Mouse (Mus musculus): ENCODE measurements around the gene Ttyh3. TPM values are rescaled to one million over a fixed set of nuclear protein-coding genes. Genes with fewer than 3 reads are reported as not detected.

Gene Ttyh3
- polyA plus RNA-seq, 1 experiment from 2014 or later: 5.2 TPM

GRCm38 (mm10) chr5:140659607-140660272 is 10.9 kb upstream of the Ttyh3 start:
- H3K36me3 ChIP-seq (replicated peaks; ENCODE audit: insufficient read depth, low read length): no peaks in the 10 kb centered on the region
- WGBS (ENCODE audit: insufficient replicate concordance): 55% methylated on average over 16 of the region's 16 CpGs

GRCm38 (mm10) chr5:140654096-140654845 is 5.4 kb upstream of the Ttyh3 start:
- ATAC-seq (no peak), DNase-seq (no peak)
- Histone ChIP-seq H3K36me3 (replicated peaks; ENCODE audit: insufficient read depth, low read length) (no peaks in the 10 kb centered on the region), H3K27me3 (ENCODE audit: insufficient read depth, low read length) (0 out of 2 replicates have a peak, but pooled peaks cover 4% of the 10 kb centered on the region), H3K9ac (replicated peaks) (no peak overlapping the region), H3K9me3 (ENCODE audit: low read length) (no peaks in the 10 kb centered on the region), H3K4me1 (ENCODE audit: insufficient read depth) (peaks cover 15% of the 10 kb centered on the region), H3K27ac (ENCODE audit: low read depth) (no peak overlapping the region), H3K4me3 (ENCODE audit: low read depth, low read length) (no peak overlapping the region), H3K4me2 (ENCODE audit: low read depth, low read length) (no peak overlapping the region)
- TF ChIP-seq CTCF (IDR thresholded peaks at IDR 0.05; ENCODE audit: low read depth) (no peak), EP300 (IDR thresholded peaks at IDR 0.05; ENCODE audit: low read depth) (no peak)
- WGBS (ENCODE audit: insufficient replicate concordance): 63% methylated on average over 15 of the region's 15 CpGs

More at GRCm38 (mm10) chr5:140659607-140660272, 10.9 kb upstream of the Ttyh3 start:
- H3K27me3 ChIP-seq (ENCODE audit: insufficient read depth, low read length): no peaks in the 10 kb centered on the region
- no peak overlapping the region for H3K9ac ChIP-seq (replicated peaks)
- no peaks in the 10 kb centered on the region for H3K9me3 ChIP-seq (ENCODE audit: low read length)
- no peak for ATAC-seq
- no peak for DNase-seq
- H3K27ac ChIP-seq (ENCODE audit: low read depth): no peak overlapping the region
- no peak overlapping the region for H3K4me3 ChIP-seq (ENCODE audit: low read depth, low read length)
- peaks cover 12% of the 10 kb centered on the region for H3K4me1 ChIP-seq (ENCODE audit: insufficient read depth)
- TF ChIP-seq EP300 (IDR thresholded peaks at IDR 0.05; ENCODE audit: low read depth) (no peak), CTCF (IDR thresholded peaks at IDR 0.05; ENCODE audit: low read depth) (no peak)
- H3K4me2 ChIP-seq (ENCODE audit: low read depth, low read length): no peak overlapping the region

- Histone ChIP-seq H3K4me2 (ENCODE audit: low read depth, low read length) (no peak overlapping the region), H3K4me3 (ENCODE audit: low read depth, low read length) (no peak overlapping the region), H3K36me3 (replicated peaks; ENCODE audit: insufficient read depth, low read length) (no peaks in the 10 kb centered on the region), H3K27ac (ENCODE audit: low read depth) (no peak overlapping the region), H3K9me3 (ENCODE audit: low read length) (no peaks in the 10 kb centered on the region), H3K9ac (replicated peaks) (no peak overlapping the region), H3K4me1 (ENCODE audit: insufficient read depth) (peaks cover 25% of the 10 kb centered on the region), H3K27me3 (ENCODE audit: insufficient read depth, low read length) (0 out of 2 replicates have a peak, but pooled peaks cover 4% of the 10 kb centered on the region)
- ATAC-seq: no peak
- 78% methylated on average over 7 of the region's 7 CpGs for WGBS (ENCODE audit: insufficient replicate concordance)
- TF ChIP-seq EP300 (IDR thresholded peaks at IDR 0.05; ENCODE audit: low read depth): no peak
- no peak for TF ChIP-seq CTCF (IDR thresholded peaks at IDR 0.05; ENCODE audit: low read depth)
- no peak for DNase-seq
These were observed 3.8 kb upstream of the Ttyh3 start for GRCm38 (mm10) chr5:140652587-140652986.

GRCm38 (mm10) chr5:140651231-140651630 is 2.4 kb upstream of the Ttyh3 start:
- Histone ChIP-seq H3K36me3 (replicated peaks; ENCODE audit: insufficient read depth, low read length) (no peaks in the 10 kb centered on the region), H3K4me3 (ENCODE audit: low read depth, low read length) (no peak overlapping the region), H3K27me3 (ENCODE audit: insufficient read depth, low read length) (0 out of 2 replicates have a peak, but pooled peaks cover 4% of the 10 kb centered on the region), H3K27ac (ENCODE audit: low read depth) (no peak overlapping the region), H3K4me1 (ENCODE audit: insufficient read depth) (peaks cover 35% of the 10 kb centered on the region), H3K9ac (replicated peaks) (no peak overlapping the region), H3K9me3 (ENCODE audit: low read length) (no peaks in the 10 kb centered on the region), H3K4me2 (ENCODE audit: low read depth, low read length) (no peak overlapping the region)
- TF ChIP-seq EP300 (IDR thresholded peaks at IDR 0.05; ENCODE audit: low read depth): no peak
- TF ChIP-seq CTCF (IDR thresholded peaks at IDR 0.05; ENCODE audit: low read depth): no peak
- WGBS (ENCODE audit: insufficient replicate concordance): 59% methylated on average over 11 of the region's 11 CpGs
- ATAC-seq (no peak), DNase-seq (no peak)

GRCm38 (mm10) chr5:140649881-140650414 is 1.1 kb upstream of the Ttyh3 start:
- no peak overlapping the region for H3K9ac ChIP-seq (replicated peaks)
- ATAC-seq: no peak
- H3K4me2 ChIP-seq (ENCODE audit: low read depth, low read length): peak overlapping the region; percentile 100

More at GRCm38 (mm10) chr5:140649881-140650414, 1.1 kb upstream of the Ttyh3 start:
- 0 out of 2 replicates have a peak, but pooled peaks cover 4% of the 10 kb centered on the region for H3K27me3 ChIP-seq (ENCODE audit: insufficient read depth, low read length)
- H3K9me3 ChIP-seq (ENCODE audit: low read length): no peaks in the 10 kb centered on the region
- TF ChIP-seq CTCF (IDR thresholded peaks at IDR 0.05; ENCODE audit: low read depth) (no peak), EP300 (IDR thresholded peaks at IDR 0.05; ENCODE audit: low read depth) (no peak)
- WGBS (ENCODE audit: insufficient replicate concordance): 74% methylated on average over 7 of the region's 7 CpGs
- H3K4me1 ChIP-seq (ENCODE audit: insufficient read depth): peaks cover 46% of the 10 kb centered on the region
- no peaks in the 10 kb centered on the region for H3K36me3 ChIP-seq (replicated peaks; ENCODE audit: insufficient read depth, low read length)
- H3K4me3 ChIP-seq (ENCODE audit: low read depth, low read length): no peak overlapping the region
- 0 out of 2 replicates have a peak overlapping the region, but pooled peaks have one; percentile 57 for H3K27ac ChIP-seq (ENCODE audit: low read depth)
- DNase-seq: no peak

Data from liver, postnatal 0 days (tissue).